Mouse (Mus musculus): ENCODE data around the gene Agpat1.

Gene Agpat1

GRCm38 (mm10) chr17:34652546-34652945 is 48.5 kb downstream of the Agpat1 start:
- DNase-seq (ENCODE audit: low read depth in 1 of 2, low spot score in 2 of 2), result no peak

GRCm38 (mm10) chr17:34652985-34653384 is 48.9 kb downstream of the Agpat1 start:
- no peak for DNase-seq (ENCODE audit: low read depth in 1 of 2, low spot score in 2 of 2)

GRCm38 (mm10) chr17:34653746-34654285 is 49.8 kb downstream of the Agpat1 start:
- peak in 1 of 2 experiments; percentile 48 for DNase-seq (ENCODE audit: low read depth in 1 of 2, low spot score in 2 of 2)

GRCm38 (mm10) chr17:34654392-34654791 is 50.3 kb downstream of the Agpat1 start:
- DNase-seq (ENCODE audit: low read depth in 1 of 2, low spot score in 2 of 2), result no peak

GRCm38 (mm10) chr17:34655160-34655559 is 51.1 kb downstream of the Agpat1 start:
- no peak for DNase-seq (ENCODE audit: low read depth in 1 of 2, low spot score in 2 of 2)

GRCm38 (mm10) chr17:34655581-34655991 is 51.5 kb downstream of the Agpat1 start:
- no peak for DNase-seq (ENCODE audit: low read depth in 1 of 2, low spot score in 2 of 2)

- DNase-seq (ENCODE audit: low read depth in 1 of 2, low spot score in 2 of 2), result no peak
Measured at GRCm38 (mm10) chr17:34656666-34657065, 52.6 kb downstream of the Agpat1 start.

- DNase-seq (ENCODE audit: low read depth in 1 of 2, low spot score in 2 of 2), result no peak
Measured at GRCm38 (mm10) chr17:34657271-34657670, 53.2 kb downstream of the Agpat1 start.

- no peak for DNase-seq (ENCODE audit: low read depth in 1 of 2, low spot score in 2 of 2)
Measured at GRCm38 (mm10) chr17:34658145-34658544, 54.1 kb downstream of the Agpat1 start.

GRCm38 (mm10) chr17:34658591-34658990 is 54.5 kb downstream of the Agpat1 start:
- DNase-seq (ENCODE audit: low read depth in 1 of 2, low spot score in 2 of 2), result no peak

GRCm38 (mm10) chr17:34659181-34659896 is 55.3 kb downstream of the Agpat1 start:
- no peak for DNase-seq (ENCODE audit: low read depth in 1 of 2, low spot score in 2 of 2)

- no peak for DNase-seq (ENCODE audit: low read depth in 1 of 2, low spot score in 2 of 2)
Measured at GRCm38 (mm10) chr17:34659897-34660214, 55.8 kb downstream of the Agpat1 start.

GRCm38 (mm10) chr17:34660259-34660820 is 56.3 kb downstream of the Agpat1 start:
- DNase-seq (ENCODE audit: low read depth in 1 of 2, low spot score in 2 of 2), result no peak

- DNase-seq (ENCODE audit: low read depth in 1 of 2, low spot score in 2 of 2), result no peak
Measured at GRCm38 (mm10) chr17:34661121-34661591, 57.1 kb downstream of the Agpat1 start.

- no peak for DNase-seq (ENCODE audit: low read depth in 1 of 2, low spot score in 2 of 2)
Measured at GRCm38 (mm10) chr17:34662468-34662867, 58.4 kb downstream of the Agpat1 start.

- DNase-seq (ENCODE audit: low read depth in 1 of 2, low spot score in 2 of 2), result no peak
Measured at GRCm38 (mm10) chr17:34662978-34663377, 58.9 kb downstream of the Agpat1 start.

Data from monocyte, adult 2 months (primary cell).